Mouse (Mus musculus) megakaryocyte, embryonic 14.5 days (primary cell): ENCODE results near the gene Camkv.

Source experiments
- FLI1 ChIP-seq: IDR thresholded peaks from 2 replicates; pipeline ENCODE4 v1.6.1; 2012; ENCODE audit warnings: low read length, inconsistent platforms, mixed read lengths
- GATA1 ChIP-seq: IDR thresholded peaks from 3 replicates; pipeline ENCODE4 v1.6.1; 2012; ENCODE audit warnings: mixed read lengths, low read length, inconsistent platforms, borderline replicate concordance

DNA sequence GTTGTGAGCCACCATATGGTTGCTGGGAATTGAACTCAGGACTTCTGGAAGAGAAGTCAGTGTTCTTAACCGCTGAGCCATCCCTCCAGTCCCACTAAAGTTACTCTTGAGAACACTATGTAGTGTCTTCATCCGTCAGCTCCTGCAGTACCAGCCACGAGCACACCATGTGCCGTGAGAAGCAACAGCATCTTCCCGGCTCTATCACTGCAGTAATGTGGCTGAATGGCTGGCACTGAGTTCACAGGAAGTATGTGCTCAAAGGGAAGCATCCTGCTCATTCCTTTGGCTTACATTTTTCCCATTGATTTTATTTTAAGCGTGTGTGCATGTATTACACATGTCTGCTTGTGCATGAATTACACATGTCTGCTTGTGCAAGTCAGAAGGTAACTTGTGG, 32.0 kb downstream of the Camkv start:
- no peak for TF ChIP-seq GATA1
- TF ChIP-seq FLI1 = no peak
